Mouse (Mus musculus) midbrain, embryonic 16.5 days (tissue): ENCODE measurements at regions not wholly inside any gene's neighbourhood (a gene's known extent, or its start where the extent isn't known, plus 50 kb on each side); places are given as distances from the start of the nearest gene placed in this dataset.

Source experiments
- ATAC-seq: fragments of 200-750 bp; cut with Nextera tagmentation; 2 replicates; pipeline ENCODE4 v1.8.0; 2017; ENCODE audit warnings: moderate TSS enrichment
- H3K27ac ChIP-seq: fragments of 300-500 bp; sonication (generic); 2 replicates; pipeline ENCODE4 v1.5.1; 2014; ENCODE audit warnings: mild to moderate bottlenecking, low read length, mixed read lengths
- H3K27me3 ChIP-seq: fragments of 300-500 bp; sonication (generic); 2 replicates; pipeline ENCODE4 v1.6.1; 2014; ENCODE audit warnings: low read depth, low read length, mixed read lengths; ENCODE audit not compliant: control insufficient read depth, insufficient read depth
- H3K36me3 ChIP-seq: fragments of 300-500 bp; sonication (generic); 2 replicates; pipeline ENCODE4 v1.6.1; 2014; ENCODE audit warnings: mild to moderate bottlenecking, low read length, moderate library complexity, mixed read lengths; ENCODE audit not compliant: control insufficient read depth, insufficient read depth
- H3K4me1 ChIP-seq: fragments of 300-500 bp; sonication (generic); 2 replicates; pipeline ENCODE4 v1.6.1; 2014; ENCODE audit warnings: mild to moderate bottlenecking, low read length, mixed read lengths; ENCODE audit not compliant: control insufficient read depth, insufficient read depth
- H3K4me2 ChIP-seq: fragments of 300-500 bp; sonication (generic); 2 replicates; pipeline ENCODE4 v1.6.1; 2014; ENCODE audit warnings: mild to moderate bottlenecking, low read length, mixed read lengths
- H3K4me3 ChIP-seq: fragments of 300-500 bp; sonication (generic); 2 replicates; pipeline ENCODE4 v1.5.1; 2014; ENCODE audit warnings: low read depth, mild to moderate bottlenecking, low read length, moderate library complexity, mixed read lengths
- H3K9ac ChIP-seq: fragments of 300-500 bp; sonication (generic); 2 replicates; pipeline ENCODE4 v1.6.1; 2014; ENCODE audit warnings: low read depth, low read length, mixed read lengths
- H3K9me3 ChIP-seq: fragments of 300-500 bp; sonication (generic); replicated peaks from 2 replicates; pipeline ENCODE4 v1.6.1; 2014; ENCODE audit warnings: mild to moderate bottlenecking, low read length, mixed read lengths; ENCODE audit not compliant: control insufficient read depth, poor library complexity, severe bottlenecking
- WGBS: fragments of 180-500 bp; shearing (Covaris S2); extraction: QIAGEN DNeasy Blood & Tissue Kit; methylation state at CpG from one replicate; pipeline ENCODE4 v1.1.7; 2014; 5-methylcytosine and 5-hydroxymethylcytosine counted together

DNA sequence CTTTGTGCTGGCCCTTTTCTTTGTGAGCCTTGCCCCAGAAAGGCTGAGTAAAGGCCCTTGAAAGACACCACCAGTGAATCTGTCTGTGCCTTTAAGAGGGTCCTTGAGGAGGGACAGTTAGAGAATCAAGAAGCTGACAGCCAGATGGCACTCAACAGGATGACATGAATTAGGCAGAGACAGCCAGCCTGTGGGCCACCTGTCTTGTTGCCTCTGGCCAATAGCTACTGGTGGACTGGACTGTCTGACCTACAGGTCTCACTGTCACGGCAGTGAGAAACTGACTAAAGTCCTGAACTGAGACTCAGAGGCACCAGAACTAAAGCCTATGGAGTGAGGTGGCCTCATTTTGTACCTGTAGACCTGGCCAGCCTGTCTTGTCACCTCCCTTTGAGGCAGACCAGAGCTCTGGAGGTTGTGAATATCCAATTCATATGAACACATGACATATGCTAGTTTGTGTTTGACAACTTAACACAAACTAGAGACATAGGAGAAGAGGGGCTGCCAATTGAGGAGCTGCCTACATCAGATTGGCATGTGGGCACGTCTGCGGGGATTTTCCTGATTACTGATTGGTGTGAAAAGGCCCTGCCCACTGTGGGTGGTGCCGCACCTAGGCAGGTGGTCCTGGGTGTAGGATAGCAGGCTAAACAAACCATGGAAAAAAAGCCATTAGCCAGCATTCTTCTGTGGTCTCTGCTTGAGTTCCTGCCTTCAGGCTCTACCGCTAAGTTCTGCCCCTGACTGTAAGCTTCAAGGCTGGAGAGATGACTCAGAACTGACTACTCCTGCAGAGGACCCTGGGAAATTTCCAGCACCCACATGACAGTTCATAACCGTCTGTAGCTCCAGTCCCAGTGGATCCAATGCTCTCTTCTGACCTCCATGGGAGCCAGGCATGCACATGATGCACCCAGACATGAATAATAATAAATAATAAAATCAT is 100.1 kb upstream of the Bod1 start:
- no peaks in the 10 kb centered on the region for H3K36me3 ChIP-seq
- no peaks in the 10 kb centered on the region for H3K9me3 ChIP-seq
- no peak overlapping the region for H3K4me2 ChIP-seq
- H3K9ac ChIP-seq = no peak overlapping the region
- no peak overlapping the region for H3K4me3 ChIP-seq
- H3K27me3 ChIP-seq = no peaks in the 10 kb centered on the region
- H3K4me1 ChIP-seq = peaks cover 12% of the 10 kb centered on the region; the same call in 1 of the 2 replicates
- 0 out of 2 replicates have a peak, but pooled peaks have one; percentile 18 for ATAC-seq
- 93% methylated on average over 6 of the region's 6 CpGs for WGBS
- peak overlapping the region; percentile 79; the same call in 1 of the 2 replicates for H3K27ac ChIP-seq

GRCm38 (mm10) chr11:31777531-31777930 is 94.5 kb upstream of the Cpeb4 start:
- H3K4me1 ChIP-seq = no peaks in the 10 kb centered on the region
- H3K27ac ChIP-seq = no peak overlapping the region
- no peaks in the 10 kb centered on the region for H3K27me3 ChIP-seq
- no peak for ATAC-seq
- WGBS = 84% methylated on average over 8 of the region's 8 CpGs
- no peak overlapping the region for H3K4me3 ChIP-seq
- H3K4me2 ChIP-seq = no peak overlapping the region
- no peaks in the 10 kb centered on the region for H3K9me3 ChIP-seq
- no peak overlapping the region for H3K9ac ChIP-seq
- H3K36me3 ChIP-seq = no peaks in the 10 kb centered on the region

GRCm38 (mm10) chr11:31778766-31779165 is 93.2 kb upstream of the Cpeb4 start:
- Histone ChIP-seq H3K4me2 (no peak overlapping the region), H3K9me3 (no peaks in the 10 kb centered on the region), H3K27me3 (no peaks in the 10 kb centered on the region), H3K36me3 (no peaks in the 10 kb centered on the region), H3K4me3 (no peak overlapping the region), H3K4me1 (no peaks in the 10 kb centered on the region), H3K9ac (no peak overlapping the region), H3K27ac (no peak overlapping the region)
- no peak for ATAC-seq
- 77% methylated on average over 4 of the region's 4 CpGs for WGBS

DNA sequence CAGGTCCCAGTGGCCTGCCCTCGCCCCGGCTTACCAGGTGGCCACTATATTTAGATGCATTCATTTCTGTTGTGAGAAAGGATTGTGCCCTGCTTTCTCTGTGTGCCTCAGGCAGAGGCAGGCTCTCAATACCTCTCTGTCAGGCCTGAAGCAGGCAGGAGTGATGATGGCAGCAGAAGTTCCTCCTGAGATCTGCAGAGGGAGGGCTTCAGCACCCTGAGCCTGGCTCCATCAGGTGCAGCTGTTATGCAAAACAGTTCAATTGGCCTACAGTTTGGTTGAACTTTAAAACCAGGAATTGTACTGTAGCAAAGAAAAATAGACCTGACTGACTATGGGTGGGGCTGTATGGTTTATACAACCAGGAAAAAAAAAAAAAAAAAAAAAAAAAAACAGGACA is 92.7 kb upstream of the Cpeb4 start:
- ATAC-seq = no peak

GRCm38 (mm10) chr11:31780969-31781368 is 91.0 kb upstream of the Cpeb4 start:
- H3K27me3 ChIP-seq = no peaks in the 10 kb centered on the region
- 90% methylated on average over 6 of the region's 6 CpGs for WGBS
- H3K9me3 ChIP-seq = no peaks in the 10 kb centered on the region
- no peak overlapping the region for H3K4me2 ChIP-seq
- H3K9ac ChIP-seq = no peak overlapping the region
- no peaks in the 10 kb centered on the region for H3K36me3 ChIP-seq
- no peak overlapping the region for H3K4me3 ChIP-seq
- no peaks in the 10 kb centered on the region for H3K4me1 ChIP-seq
- no peak overlapping the region for H3K27ac ChIP-seq
- no peak for ATAC-seq

More for the DNA sequence above, 92.7 kb upstream of the Cpeb4 start:
- Histone ChIP-seq H3K27me3 (no peaks in the 10 kb centered on the region), H3K27ac (no peak overlapping the region), H3K9me3 (no peaks in the 10 kb centered on the region), H3K4me3 (no peak overlapping the region), H3K4me2 (no peak overlapping the region), H3K36me3 (no peaks in the 10 kb centered on the region), H3K9ac (no peak overlapping the region), H3K4me1 (no peaks in the 10 kb centered on the region)
- WGBS = 97% methylated on average over 2 of the region's 2 CpGs

GRCm38 (mm10) chr11:31781605-31782004 is 90.4 kb upstream of the Cpeb4 start:
- Histone ChIP-seq H3K27ac (no peak overlapping the region), H3K4me1 (no peaks in the 10 kb centered on the region), H3K36me3 (no peaks in the 10 kb centered on the region), H3K27me3 (no peaks in the 10 kb centered on the region), H3K4me3 (no peak overlapping the region), H3K9ac (no peak overlapping the region), H3K9me3 (no peaks in the 10 kb centered on the region), H3K4me2 (no peak overlapping the region)
- no peak for ATAC-seq
- WGBS = 88% methylated on average over 6 of the region's 6 CpGs

DNA sequence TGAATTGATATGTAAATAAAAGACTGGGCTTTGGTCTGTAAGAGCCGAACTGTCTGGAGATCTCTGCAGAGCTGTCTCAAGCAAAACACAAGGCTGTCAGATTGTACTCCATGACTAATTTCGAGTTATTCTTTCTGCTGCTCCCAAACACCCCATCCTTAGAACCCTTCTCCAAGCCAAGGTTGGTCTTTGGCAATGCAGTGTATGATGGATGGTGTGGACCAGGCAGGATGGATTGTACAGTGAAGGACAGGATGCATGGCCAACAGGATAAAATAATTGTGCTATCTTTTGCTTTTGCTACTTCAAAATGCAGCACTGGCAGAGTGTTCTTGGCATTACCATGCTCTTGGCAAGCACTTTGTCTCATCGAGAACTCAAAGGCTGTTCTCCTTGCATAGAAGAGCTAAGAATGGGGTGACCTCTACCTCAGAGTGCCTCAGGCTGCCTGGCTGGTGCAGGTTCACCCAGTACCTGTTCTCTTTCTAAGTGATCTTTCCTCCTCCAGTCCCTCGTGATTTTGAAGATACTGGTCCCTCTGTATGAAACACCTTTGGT is 88.4 kb upstream of the Cpeb4 start:
- H3K4me2 ChIP-seq = no peak overlapping the region
- no peak for ATAC-seq
- no peak overlapping the region for H3K4me3 ChIP-seq
- no peaks in the 10 kb centered on the region for H3K9me3 ChIP-seq
- H3K36me3 ChIP-seq = no peaks in the 10 kb centered on the region
- 86% methylated on average over 4 of the region's 4 CpGs for WGBS
- H3K27me3 ChIP-seq = no peaks in the 10 kb centered on the region
- H3K9ac ChIP-seq = no peak overlapping the region
- H3K4me1 ChIP-seq = no peaks in the 10 kb centered on the region
- no peak overlapping the region for H3K27ac ChIP-seq

- H3K27ac ChIP-seq = no peak overlapping the region
- no peaks in the 10 kb centered on the region for H3K9me3 ChIP-seq
- no peak overlapping the region for H3K4me3 ChIP-seq
- no peak overlapping the region for H3K4me2 ChIP-seq
- no peaks in the 10 kb centered on the region for H3K36me3 ChIP-seq
- 90% methylated on average over 6 of the region's 6 CpGs for WGBS
- ATAC-seq = no peak
- H3K9ac ChIP-seq = no peak overlapping the region
- H3K4me1 ChIP-seq = no peaks in the 10 kb centered on the region
- no peaks in the 10 kb centered on the region for H3K27me3 ChIP-seq
Measured at GRCm38 (mm10) chr11:31784332-31784901, 87.6 kb upstream of the Cpeb4 start.

DNA sequence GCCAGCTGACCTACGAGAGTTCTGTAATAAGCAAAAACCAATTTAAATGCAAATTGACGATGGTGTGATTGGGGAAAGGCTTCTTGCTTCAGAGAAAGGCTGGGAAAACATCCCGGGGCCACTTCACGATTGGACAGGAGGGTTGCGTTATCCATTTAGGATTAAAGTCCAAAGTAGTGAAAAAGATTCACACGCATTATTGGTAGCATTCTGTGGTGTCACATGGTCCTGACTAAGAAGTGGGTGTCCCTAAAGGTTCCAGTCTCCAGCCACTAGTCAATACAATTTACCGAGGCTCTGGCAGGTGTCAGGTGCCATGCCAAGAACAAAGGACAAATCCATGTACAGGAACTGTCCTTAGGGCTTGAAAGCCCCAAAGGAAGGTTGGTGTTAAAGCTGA is 86.9 kb upstream of the Cpeb4 start:
- Histone ChIP-seq H3K4me2 (no peak overlapping the region), H3K27ac (no peak overlapping the region), H3K9ac (no peak overlapping the region), H3K36me3 (no peaks in the 10 kb centered on the region), H3K9me3 (no peaks in the 10 kb centered on the region), H3K4me1 (no peaks in the 10 kb centered on the region), H3K27me3 (no peaks in the 10 kb centered on the region), H3K4me3 (no peak overlapping the region)
- no peak for ATAC-seq
- WGBS = 64% methylated on average over 7 of the region's 7 CpGs
